Mouse (Mus musculus): ENCODE measurements at regions not wholly inside any gene's neighbourhood (a gene's known extent, or its start where the extent isn't known, plus 50 kb on each side); places are given as distances from the start of the nearest gene placed in this dataset.

GRCm38 (mm10) chr4:106101904-106102303 lies 214.1 kb upstream of the Usp24 start:
- H3K9ac ChIP-seq (ENCODE audit: low read depth, low read length): no peak overlapping the region
- ATAC-seq: no peak
- peaks cover 20% of the 10 kb centered on the region for H3K4me1 ChIP-seq (ENCODE audit: control insufficient read depth, insufficient read depth, low read depth, low read length)
- no peaks in the 10 kb centered on the region for H3K9me3 ChIP-seq (ENCODE audit: control insufficient read depth, low read length)
- H3K27ac ChIP-seq (ENCODE audit: low read depth, low read length): no peak overlapping the region; the same call in 1 of the 2 replicates
- WGBS: 16% methylated on average over 5 of the region's 5 CpGs
- peak overlapping the region; percentile 28; the same call in 1 of the 2 replicates for H3K4me2 ChIP-seq (ENCODE audit: low read length)
- no peak overlapping the region for H3K4me3 ChIP-seq (ENCODE audit: low read length)
- no peaks in the 10 kb centered on the region for H3K36me3 ChIP-seq (ENCODE audit: control insufficient read depth, insufficient read depth, low read length)
- H3K27me3 ChIP-seq (replicated peaks; ENCODE audit: control insufficient read depth, insufficient read depth, low read length): no peaks in the 10 kb centered on the region

DNA sequence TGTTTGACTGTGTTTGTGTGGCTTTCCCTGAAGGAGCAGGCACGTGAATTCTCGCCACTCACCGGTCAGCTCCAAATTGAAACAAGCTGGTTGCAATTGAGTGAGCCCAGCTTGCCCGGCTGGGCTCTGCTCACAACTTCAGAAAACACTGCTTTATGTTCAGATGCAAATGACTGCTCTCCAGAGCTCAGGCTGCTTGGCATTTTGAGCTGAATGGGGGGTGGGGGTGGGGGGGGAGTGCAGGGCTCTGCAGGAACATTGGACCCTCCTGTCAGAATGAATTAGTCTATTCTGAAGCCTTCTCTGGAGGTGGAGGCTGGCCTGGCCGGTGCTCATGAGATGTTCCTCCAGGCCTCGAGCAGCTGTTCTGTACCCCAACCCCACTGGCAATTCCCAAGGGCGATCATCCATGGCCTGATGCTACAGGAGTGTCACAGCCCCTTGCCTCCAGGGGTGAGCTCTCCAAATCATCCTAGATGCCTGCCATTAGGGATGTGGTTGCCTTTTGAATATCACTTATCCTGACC lies 213.5 kb upstream of the Usp24 start:
- H3K36me3 ChIP-seq (ENCODE audit: control insufficient read depth, insufficient read depth, low read length): no peaks in the 10 kb centered on the region
- H3K4me3 ChIP-seq (ENCODE audit: low read length): no peak overlapping the region
- H3K9me3 ChIP-seq (ENCODE audit: control insufficient read depth, low read length): no peaks in the 10 kb centered on the region
- ATAC-seq: peak; percentile 75; the same call in 1 of the 2 replicates
- peak overlapping the region; percentile 28; the same call in 1 of the 2 replicates for H3K4me2 ChIP-seq (ENCODE audit: low read length)
- no peak overlapping the region; the same call in 1 of the 2 replicates for H3K27ac ChIP-seq (ENCODE audit: low read depth, low read length)
- H3K27me3 ChIP-seq (replicated peaks; ENCODE audit: control insufficient read depth, insufficient read depth, low read length): no peaks in the 10 kb centered on the region
- no peak overlapping the region for H3K9ac ChIP-seq (ENCODE audit: low read depth, low read length)
- H3K4me1 ChIP-seq (ENCODE audit: control insufficient read depth, insufficient read depth, low read depth, low read length): peaks cover 20% of the 10 kb centered on the region
- WGBS: 14% methylated on average over 7 of the region's 7 CpGs

DNA sequence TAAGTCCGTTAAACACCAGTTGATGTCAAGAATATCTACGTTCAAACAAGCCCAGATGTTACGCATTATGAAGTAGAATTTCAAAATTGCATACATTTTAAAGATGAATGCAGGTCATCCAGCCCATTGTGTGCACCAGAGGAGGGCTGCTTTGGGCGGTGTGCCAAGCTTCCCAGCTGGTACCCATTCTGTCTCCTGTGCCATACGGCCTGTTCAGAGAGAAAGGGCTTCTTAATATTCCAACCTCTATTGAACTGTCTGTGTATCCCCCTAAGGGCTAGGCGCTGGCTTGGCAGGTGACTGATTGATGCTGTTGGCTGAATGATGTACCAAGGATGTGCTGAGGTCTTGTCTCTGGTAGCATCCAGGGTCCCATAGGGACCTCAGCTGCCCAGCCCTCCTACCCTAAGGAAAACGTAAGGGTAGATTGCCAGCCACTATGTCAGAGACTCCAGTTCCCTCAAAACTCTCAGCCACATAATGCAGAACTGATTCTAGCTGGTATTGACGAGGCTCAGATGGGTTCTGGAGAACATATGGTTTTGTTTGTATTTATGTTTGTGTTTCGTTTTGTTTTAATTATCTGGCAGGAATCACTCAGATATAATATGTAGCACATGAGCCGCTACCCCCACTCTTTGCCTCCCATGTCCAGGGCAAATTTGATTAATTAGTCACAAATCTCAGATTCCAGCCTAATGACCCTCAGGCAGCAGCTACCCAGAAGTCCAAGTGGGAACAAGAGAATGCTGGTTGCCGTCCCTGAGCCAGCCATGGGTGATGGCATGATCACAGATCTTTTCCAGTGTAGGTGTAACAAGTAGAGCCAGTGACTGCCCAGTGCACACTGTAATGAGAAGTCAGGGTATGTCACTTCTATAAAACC lies 212.0 kb upstream of the Usp24 start:
- no peak overlapping the region for H3K27ac ChIP-seq (ENCODE audit: low read depth, low read length)
- H3K36me3 ChIP-seq (ENCODE audit: control insufficient read depth, insufficient read depth, low read length): no peaks in the 10 kb centered on the region
- H3K4me2 ChIP-seq (ENCODE audit: low read length): no peak overlapping the region
- H3K9ac ChIP-seq (ENCODE audit: low read depth, low read length): no peak overlapping the region
- no peaks in the 10 kb centered on the region for H3K27me3 ChIP-seq (replicated peaks; ENCODE audit: control insufficient read depth, insufficient read depth, low read length)
- no peaks in the 10 kb centered on the region for H3K9me3 ChIP-seq (ENCODE audit: control insufficient read depth, low read length)
- WGBS: 37% methylated on average over 11 of the region's 11 CpGs
- H3K4me3 ChIP-seq (ENCODE audit: low read length): no peak overlapping the region
- H3K4me1 ChIP-seq (ENCODE audit: control insufficient read depth, insufficient read depth, low read depth, low read length): peaks cover 20% of the 10 kb centered on the region
- peak; percentile 70; the same call in 1 of the 2 replicates for ATAC-seq

- Histone ChIP-seq H3K9ac (ENCODE audit: low read depth, low read length) (no peak overlapping the region), H3K27ac (ENCODE audit: low read depth, low read length) (no peak overlapping the region), H3K4me2 (ENCODE audit: low read length) (no peak overlapping the region), H3K4me1 (ENCODE audit: control insufficient read depth, insufficient read depth, low read depth, low read length) (no peaks in the 10 kb centered on the region), H3K36me3 (ENCODE audit: control insufficient read depth, insufficient read depth, low read length) (no peaks in the 10 kb centered on the region), H3K27me3 (replicated peaks; ENCODE audit: control insufficient read depth, insufficient read depth, low read length) (no peaks in the 10 kb centered on the region), H3K9me3 (ENCODE audit: control insufficient read depth, low read length) (no peaks in the 10 kb centered on the region), H3K4me3 (ENCODE audit: low read length) (no peak overlapping the region)
- ATAC-seq: no peak
Observed at GRCm38 (mm10) chr4:106112981-106113380, 203.0 kb upstream of the Usp24 start.

GRCm38 (mm10) chr4:106113747-106114146 lies 202.3 kb upstream of the Usp24 start:
- H3K27me3 ChIP-seq (replicated peaks; ENCODE audit: control insufficient read depth, insufficient read depth, low read length): no peaks in the 10 kb centered on the region
- H3K27ac ChIP-seq (ENCODE audit: low read depth, low read length): no peak overlapping the region
- H3K4me1 ChIP-seq (ENCODE audit: control insufficient read depth, insufficient read depth, low read depth, low read length): no peaks in the 10 kb centered on the region
- no peak overlapping the region for H3K4me2 ChIP-seq (ENCODE audit: low read length)
- H3K9ac ChIP-seq (ENCODE audit: low read depth, low read length): no peak overlapping the region
- H3K4me3 ChIP-seq (ENCODE audit: low read length): no peak overlapping the region
- H3K9me3 ChIP-seq (ENCODE audit: control insufficient read depth, low read length): no peaks in the 10 kb centered on the region
- no peaks in the 10 kb centered on the region for H3K36me3 ChIP-seq (ENCODE audit: control insufficient read depth, insufficient read depth, low read length)
- ATAC-seq: no peak

DNA sequence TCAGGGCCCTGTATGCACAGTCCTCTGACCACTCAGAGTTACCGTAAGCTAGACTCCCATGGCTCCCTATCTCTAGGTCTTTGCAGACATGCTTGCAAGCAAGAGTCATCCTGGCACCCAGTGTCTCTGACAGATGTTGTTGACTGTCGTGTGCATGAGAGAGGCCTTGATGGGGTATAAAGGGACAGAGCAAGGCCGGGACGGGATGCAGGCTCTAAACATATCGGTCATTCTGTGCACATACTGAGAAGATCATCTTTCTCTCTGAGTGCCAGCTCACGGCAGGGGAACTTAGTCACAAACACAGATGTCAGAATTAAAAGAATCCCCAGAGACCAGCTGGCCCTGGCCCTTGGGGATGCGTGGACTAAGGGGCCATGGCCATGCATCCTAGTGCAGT lies 199.4 kb upstream of the Usp24 start:
- ATAC-seq: no peak
- Histone ChIP-seq H3K9ac (ENCODE audit: low read depth, low read length) (no peak overlapping the region), H3K4me1 (ENCODE audit: control insufficient read depth, insufficient read depth, low read depth, low read length) (no peaks in the 10 kb centered on the region), H3K4me2 (ENCODE audit: low read length) (no peak overlapping the region), H3K27ac (ENCODE audit: low read depth, low read length) (no peak overlapping the region), H3K9me3 (ENCODE audit: control insufficient read depth, low read length) (no peaks in the 10 kb centered on the region), H3K27me3 (replicated peaks; ENCODE audit: control insufficient read depth, insufficient read depth, low read length) (no peaks in the 10 kb centered on the region), H3K36me3 (ENCODE audit: control insufficient read depth, insufficient read depth, low read length) (no peaks in the 10 kb centered on the region), H3K4me3 (ENCODE audit: low read length) (no peak overlapping the region)
- 73% methylated on average over 7 of the region's 7 CpGs for WGBS

- Histone ChIP-seq H3K9ac (ENCODE audit: low read depth, low read length) (no peak overlapping the region), H3K4me1 (ENCODE audit: control insufficient read depth, insufficient read depth, low read depth, low read length) (no peaks in the 10 kb centered on the region), H3K36me3 (ENCODE audit: control insufficient read depth, insufficient read depth, low read length) (no peaks in the 10 kb centered on the region), H3K4me3 (ENCODE audit: low read length) (no peak overlapping the region), H3K9me3 (ENCODE audit: control insufficient read depth, low read length) (no peaks in the 10 kb centered on the region), H3K27me3 (replicated peaks; ENCODE audit: control insufficient read depth, insufficient read depth, low read length) (no peaks in the 10 kb centered on the region), H3K27ac (ENCODE audit: low read depth, low read length) (no peak overlapping the region), H3K4me2 (ENCODE audit: low read length) (no peak overlapping the region)
- 84% methylated on average over 1 of the region's 1 CpGs for WGBS
- ATAC-seq: no peak
Observed at GRCm38 (mm10) chr4:106121306-106121705, 194.7 kb upstream of the Usp24 start.

GRCm38 (mm10) chr4:106123038-106123654 lies 192.9 kb upstream of the Usp24 start:
- no peak overlapping the region for H3K4me3 ChIP-seq (ENCODE audit: low read length)
- H3K27me3 ChIP-seq (replicated peaks; ENCODE audit: control insufficient read depth, insufficient read depth, low read length): no peaks in the 10 kb centered on the region
- no peaks in the 10 kb centered on the region for H3K4me1 ChIP-seq (ENCODE audit: control insufficient read depth, insufficient read depth, low read depth, low read length)
- ATAC-seq: no peak
- H3K9ac ChIP-seq (ENCODE audit: low read depth, low read length): no peak overlapping the region
- 88% methylated on average over 8 of the region's 8 CpGs for whole genome bisulfite sequencing
- no peaks in the 10 kb centered on the region for H3K36me3 ChIP-seq (ENCODE audit: control insufficient read depth, insufficient read depth, low read length)
- H3K9me3 ChIP-seq (ENCODE audit: control insufficient read depth, low read length): no peaks in the 10 kb centered on the region
- no peak overlapping the region for H3K4me2 ChIP-seq (ENCODE audit: low read length)
- no peak overlapping the region for H3K27ac ChIP-seq (ENCODE audit: low read depth, low read length)

GRCm38 (mm10) chr4:106127199-106127598 lies 188.8 kb upstream of the Usp24 start:
- no peak for ATAC-seq
- no peak overlapping the region for H3K9ac ChIP-seq (ENCODE audit: low read depth, low read length)
- H3K27ac ChIP-seq (ENCODE audit: low read depth, low read length): no peak overlapping the region
- no peak overlapping the region for H3K4me2 ChIP-seq (ENCODE audit: low read length)
- 46% methylated on average over 5 of the region's 5 CpGs for WGBS
- no peaks in the 10 kb centered on the region for H3K4me1 ChIP-seq (ENCODE audit: control insufficient read depth, insufficient read depth, low read depth, low read length)
- H3K27me3 ChIP-seq (replicated peaks; ENCODE audit: control insufficient read depth, insufficient read depth, low read length): no peaks in the 10 kb centered on the region
- no peaks in the 10 kb centered on the region for H3K9me3 ChIP-seq (ENCODE audit: control insufficient read depth, low read length)
- no peak overlapping the region for H3K4me3 ChIP-seq (ENCODE audit: low read length)
- no peaks in the 10 kb centered on the region for H3K36me3 ChIP-seq (ENCODE audit: control insufficient read depth, insufficient read depth, low read length)
